Mouse (Mus musculus): ENCODE results near the gene 2410015M20Rik.

2410015M20Rik gene

GRCm38 (mm10) chr17:56566293-56566692, 43.3 kb downstream of the 2410015M20Rik start:
- CTCF ChIA-PET: interaction anchor here in 1 of 4 experiments (1.1 kb wide), 1 partner anchor 13 kb away, joined by 5 read pairs; the partner anchor contains the start of gene Gm20219

GRCm38 (mm10) chr17:56561866-56562265, 47.7 kb downstream of the 2410015M20Rik start:
- POLR2A ChIA-PET: interaction anchor here in 3 of 4 experiments (0.6 to 3.8 kb wide), 6 partner anchors 13 to 431 kb away, joined by 3 to 14 read pairs (median 4); partner anchors contain the start of genes Safb (in 1 of the 3) and Safb2 (in 1 of the 3)
- CTCF ChIA-PET: interaction anchor here in 2 of 4 experiments (0.7 to 2.3 kb wide), 2 partner anchors 8 to 9 kb away, joined by 4 to 8 read pairs; partner anchors contain the start of gene Gm20219 (in 1 of the 2)

More at GRCm38 (mm10) chr17:56566293-56566692, 43.3 kb downstream of the 2410015M20Rik start:
- POLR2A ChIA-PET: interaction anchor here in 3 of 4 experiments (0.6 to 4.2 kb wide), 8 partner anchors 10 to 197 kb away, joined by 3 to 37 read pairs (median 6); partner anchors contain the start of genes Safb2 (in 2 of the 3), Lonp1 (in 1 of the 3) and Safb (in 1 of the 3)

GRCm38 (mm10) chr17:56560131-56560530, 49.4 kb downstream of the 2410015M20Rik start:
- ChIA-PET POLR2A (interaction anchor here (0.6 to 2.7 kb wide), 10 partner anchors 8 to 543 kb away, joined by 3 to 13 read pairs (median 3); partner anchors contain the start of genes Ranbp3 (in 1 of the 4) and Safb2 (in 1 of the 4)), CTCF (no interaction called here)

- CTCF ChIA-PET: interaction anchor here (0.9 to 3.4 kb wide), 19 partner anchors 8 to 340 kb away, joined by 3 to 12 read pairs (median 5); no protein-coding TSS in a partner anchor
- POLR2A ChIA-PET: interaction anchor here (0.6 to 2.7 kb wide), 26 partner anchors 9 to 234 kb away, joined by 3 to 13 read pairs (median 4); partner anchors contain the start of genes Ranbp3 (in 2 of the 4), Safb (in 2 of the 4), Kdm4b (in 1 of the 4) and Lonp1 (in 1 of the 4)
Observed at GRCm38 (mm10) chr17:56559386-56559785, 50.2 kb downstream of the 2410015M20Rik start.

- CTCF ChIA-PET: interaction anchor here (0.5 to 3.4 kb wide), 41 partner anchors 9 to 464 kb away, joined by 3 to 12 read pairs (median 4); partner anchors contain the start of genes Ranbp3 (in 1 of the 4) and Safb2 (in 1 of the 4)
- POLR2A ChIA-PET: interaction anchor here in 3 of 4 experiments (0.5 to 2.7 kb wide), 32 partner anchors 10 to 427 kb away, joined by 3 to 13 read pairs (median 4); partner anchors contain the start of genes Ranbp3 (in 3 of the 3), Kdm4b (in 1 of the 3), Rpl36 (in 1 of the 3) and Safb (in 1 of the 3)
Observed at GRCm38 (mm10) chr17:56558448-56558847, 51.1 kb downstream of the 2410015M20Rik start.

All from embryonic stem cell, embryonic (primary cell).